Mouse (Mus musculus) ES-E14 (cell line): ENCODE data around the gene Ccdc51.

Source experiments
- CHD2 ChIP-seq: IDR thresholded peaks from 2 replicates; pipeline ENCODE4 v1.6.1; 2014; ENCODE audit warnings: mild to moderate bottlenecking, low read depth, low read length, inconsistent platforms
- HCFC1 ChIP-seq: IDR thresholded peaks from 2 replicates; pipeline ENCODE4 v1.6.1; 2012; ENCODE audit warnings: low read length, inconsistent platforms, borderline replicate concordance; ENCODE audit not compliant: insufficient read depth
- MAFK ChIP-seq: IDR thresholded peaks from 2 replicates; pipeline ENCODE4 v1.6.1; 2014; ENCODE audit warnings: mild to moderate bottlenecking, low read depth, low read length, inconsistent platforms; ENCODE audit not compliant: insufficient read depth
- ZC3H11A ChIP-seq: IDR thresholded peaks from 2 replicates; pipeline ENCODE4 v1.6.1; 2012; ENCODE audit warnings: low read depth, mild to moderate bottlenecking, inconsistent platforms, low read length, borderline replicate concordance
- ZNF384 ChIP-seq: IDR thresholded peaks from 2 replicates; pipeline ENCODE4 v1.6.1; 2012; ENCODE audit warnings: low read depth, low read length, inconsistent platforms

DNA sequence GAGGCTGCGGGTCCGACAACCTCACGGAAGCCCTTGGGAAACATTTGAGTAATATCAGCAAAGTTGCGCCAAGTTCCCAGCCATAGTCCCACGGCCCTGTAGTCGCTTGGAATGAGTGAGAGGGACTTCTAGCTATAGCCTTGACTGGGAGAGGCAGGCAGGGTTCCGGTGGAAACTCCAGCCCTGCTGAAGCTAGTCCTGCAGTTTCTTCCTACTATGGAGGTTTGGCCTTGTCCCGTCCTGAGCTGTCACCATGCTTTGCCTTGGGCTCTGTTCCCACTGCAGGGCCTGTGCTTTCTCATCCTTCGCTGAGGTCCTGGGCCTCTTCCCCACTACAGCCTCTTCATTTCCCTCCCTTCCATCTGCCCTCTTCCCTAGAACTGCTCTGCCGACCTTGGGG, 33.9 kb downstream of the Ccdc51 start:
- TF ChIP-seq ZNF384 (no peak), CHD2 (no peak), MAFK (no peak), ZC3H11A (no peak), HCFC1 (no peak)
